Mouse (Mus musculus): Measurements from ENCODE around the gene Foxp3. TPM values are rescaled to one million over a fixed set of nuclear protein-coding genes. Genes with fewer than 3 reads are reported as not detected.
A peak's percentile ranks its signal among the peaks of the same experiment; 100 is the strongest.

Gene Foxp3
- total and polyA plus RNA-seq, 2 experiments from 2014 or later = not detected

- Histone ChIP-seq H3K36me3 (replicated peaks; ENCODE audit: control insufficient read depth, insufficient read depth, low read length) (no peaks in the 10 kb centered on the region), H3K4me3 (ENCODE audit: low read depth, low read length) (no peak overlapping the region), H3K4me1 (ENCODE audit: control insufficient read depth, insufficient read depth) (no peaks in the 10 kb centered on the region), H3K9ac (replicated peaks; ENCODE audit: low read depth, low read length) (no peak overlapping the region), H3K4me2 (ENCODE audit: low read depth, low read length) (no peak overlapping the region), H3K9me3 (replicated peaks; ENCODE audit: control insufficient read depth, low read length) (no peaks in the 10 kb centered on the region), H3K27me3 (ENCODE audit: control insufficient read depth, insufficient read depth, low read length) (no peaks in the 10 kb centered on the region), H3K27ac (ENCODE audit: low read depth) (no peak overlapping the region)
- 67% methylated on average over 12 of the region's 12 CpGs for WGBS
- TF ChIP-seq CTCF (IDR thresholded peaks at IDR 0.05; ENCODE audit: low read depth) (no peak), EP300 (IDR thresholded peaks at IDR 0.05; ENCODE audit: low read depth) (no peak)
- no peak for DNase-seq (ENCODE audit: low spot score)
- no peak for ATAC-seq (ENCODE audit: insufficient read depth, low read depth)
Observed at GRCm38 (mm10) chrX:7617889-7618551, 44.6 kb downstream of the Foxp3 start.

GRCm38 (mm10) chrX:7632560-7632959 is 59.1 kb downstream of the Foxp3 start:
- Histone ChIP-seq H3K27ac (ENCODE audit: low read depth) (no peak overlapping the region), H3K27me3 (ENCODE audit: control insufficient read depth, insufficient read depth, low read length) (no peaks in the 10 kb centered on the region), H3K36me3 (replicated peaks; ENCODE audit: control insufficient read depth, insufficient read depth, low read length) (no peaks in the 10 kb centered on the region), H3K4me3 (ENCODE audit: low read depth, low read length) (no peak overlapping the region), H3K9me3 (replicated peaks; ENCODE audit: control insufficient read depth, low read length) (no peaks in the 10 kb centered on the region), H3K4me1 (ENCODE audit: control insufficient read depth, insufficient read depth) (no peaks in the 10 kb centered on the region), H3K4me2 (ENCODE audit: low read depth, low read length) (no peak overlapping the region), H3K9ac (replicated peaks; ENCODE audit: low read depth, low read length) (no peak overlapping the region)
- no peak for DNase-seq (ENCODE audit: low spot score)
- TF ChIP-seq EP300 (IDR thresholded peaks at IDR 0.05; ENCODE audit: low read depth) (no peak), CTCF (IDR thresholded peaks at IDR 0.05; ENCODE audit: low read depth) (no peak)
- ATAC-seq (ENCODE audit: insufficient read depth, low read depth) = no peak
- 84% methylated on average over 6 of the region's 6 CpGs for WGBS

- no peak for TF ChIP-seq CTCF (IDR thresholded peaks at IDR 0.05; ENCODE audit: low read depth)
- no peak for TF ChIP-seq EP300 (IDR thresholded peaks at IDR 0.05; ENCODE audit: low read depth)
- Histone ChIP-seq H3K4me3 (ENCODE audit: low read depth, low read length) (no peak overlapping the region), H3K9ac (replicated peaks; ENCODE audit: low read depth, low read length) (no peak overlapping the region), H3K9me3 (replicated peaks; ENCODE audit: control insufficient read depth, low read length) (no peaks in the 10 kb centered on the region), H3K4me1 (ENCODE audit: control insufficient read depth, insufficient read depth) (no peaks in the 10 kb centered on the region), H3K27me3 (ENCODE audit: control insufficient read depth, insufficient read depth, low read length) (peaks cover 8% of the 10 kb centered on the region; the same call in 1 of the 2 replicates), H3K36me3 (replicated peaks; ENCODE audit: control insufficient read depth, insufficient read depth, low read length) (no peaks in the 10 kb centered on the region), H3K27ac (ENCODE audit: low read depth) (no peak overlapping the region), H3K4me2 (ENCODE audit: low read depth, low read length) (no peak overlapping the region)
- WGBS = 31% methylated on average over 3 of the region's 3 CpGs
- DNase-seq (ENCODE audit: low spot score) = no peak
- no peak for ATAC-seq (ENCODE audit: insufficient read depth, low read depth)
Observed at GRCm38 (mm10) chrX:7635101-7635500, 61.7 kb downstream of the Foxp3 start.

- 19% methylated on average over 38 of the region's 42 CpGs for WGBS
- no peaks in the 10 kb centered on the region for H3K4me1 ChIP-seq (ENCODE audit: control insufficient read depth, insufficient read depth)
- H3K9ac ChIP-seq (replicated peaks; ENCODE audit: low read depth, low read length) = no peak within 1 kb of the TSS
- H3K4me3 ChIP-seq (ENCODE audit: low read depth, low read length) = peak within 1 kb of the TSS; percentile 13; the same call in 1 of the 2 replicates
- H3K27ac ChIP-seq (ENCODE audit: low read depth) = no peak within 1 kb of the TSS
- peak within 1 kb of the TSS; percentile 33 for H3K4me2 ChIP-seq (ENCODE audit: low read depth, low read length)
- no peaks in the 10 kb centered on the region for H3K9me3 ChIP-seq (replicated peaks; ENCODE audit: control insufficient read depth, low read length)
- peak; percentile 30 for DNase-seq (ENCODE audit: low spot score)
- peaks cover 8% of the 10 kb centered on the region; the same call in 1 of the 2 replicates for H3K27me3 ChIP-seq (ENCODE audit: control insufficient read depth, insufficient read depth, low read length)
- TF ChIP-seq EP300 (IDR thresholded peaks at IDR 0.05; ENCODE audit: low read depth) (no peak), CTCF (IDR thresholded peaks at IDR 0.05; ENCODE audit: low read depth) (no peak)
- H3K36me3 ChIP-seq (replicated peaks; ENCODE audit: control insufficient read depth, insufficient read depth, low read length) = no peaks in the 10 kb centered on the region
- peak; percentile 69 for ATAC-seq (ENCODE audit: insufficient read depth, low read depth)
Observed at GRCm38 (mm10) chrX:7638401-7639091, 65.1 kb downstream of the Foxp3 start, which contains the start of gene Syp. Gene Syp, plus strand, starts transcription at chrX:7638471.

- 18% methylated on average over 13 of the region's 13 CpGs for WGBS
- no peak overlapping the region for H3K9ac ChIP-seq (replicated peaks; ENCODE audit: low read depth, low read length)
- H3K36me3 ChIP-seq (replicated peaks; ENCODE audit: control insufficient read depth, insufficient read depth, low read length) = no peaks in the 10 kb centered on the region
- DNase-seq (ENCODE audit: low spot score) (no peak), ATAC-seq (ENCODE audit: insufficient read depth, low read depth) (no peak)
- H3K9me3 ChIP-seq (replicated peaks; ENCODE audit: control insufficient read depth, low read length) = no peaks in the 10 kb centered on the region
- peaks cover 8% of the 10 kb centered on the region; the same call in 1 of the 2 replicates for H3K27me3 ChIP-seq (ENCODE audit: control insufficient read depth, insufficient read depth, low read length)
- TF ChIP-seq EP300 (IDR thresholded peaks at IDR 0.05; ENCODE audit: low read depth) (no peak), CTCF (IDR thresholded peaks at IDR 0.05; ENCODE audit: low read depth) (no peak)
- no peak overlapping the region for H3K4me2 ChIP-seq (ENCODE audit: low read depth, low read length)
- H3K4me1 ChIP-seq (ENCODE audit: control insufficient read depth, insufficient read depth) = no peaks in the 10 kb centered on the region
- no peak overlapping the region for H3K27ac ChIP-seq (ENCODE audit: low read depth)
- H3K4me3 ChIP-seq (ENCODE audit: low read depth, low read length) = no peak overlapping the region
Observed at GRCm38 (mm10) chrX:7639536-7640325, 66.3 kb downstream of the Foxp3 start.
